Mouse (Mus musculus) adrenal gland, adult 10 weeks (tissue): ENCODE results near the gene Lrch2. TPM values are rescaled to one million over a fixed set of nuclear protein-coding genes. Genes with fewer than 3 reads are reported as not detected.

Source experiments
- polyA plus RNA-seq: library from polyadenylated mRNA; stranded (reverse); fragments of 350-450 nt; fragmentation: Illumina TruSeq; extraction: RNeasy Lipid Tissue Mini Kit (QIAGEN cat#74804); gene quantifications from one replicate; pipeline ENCODE4 v1.2.3, GENCODE M21; 2014; ENCODE audit warnings: low read depth, low replicate concordance

Gene Lrch2
- 103 TPM for polyA plus RNA-seq

DNA sequence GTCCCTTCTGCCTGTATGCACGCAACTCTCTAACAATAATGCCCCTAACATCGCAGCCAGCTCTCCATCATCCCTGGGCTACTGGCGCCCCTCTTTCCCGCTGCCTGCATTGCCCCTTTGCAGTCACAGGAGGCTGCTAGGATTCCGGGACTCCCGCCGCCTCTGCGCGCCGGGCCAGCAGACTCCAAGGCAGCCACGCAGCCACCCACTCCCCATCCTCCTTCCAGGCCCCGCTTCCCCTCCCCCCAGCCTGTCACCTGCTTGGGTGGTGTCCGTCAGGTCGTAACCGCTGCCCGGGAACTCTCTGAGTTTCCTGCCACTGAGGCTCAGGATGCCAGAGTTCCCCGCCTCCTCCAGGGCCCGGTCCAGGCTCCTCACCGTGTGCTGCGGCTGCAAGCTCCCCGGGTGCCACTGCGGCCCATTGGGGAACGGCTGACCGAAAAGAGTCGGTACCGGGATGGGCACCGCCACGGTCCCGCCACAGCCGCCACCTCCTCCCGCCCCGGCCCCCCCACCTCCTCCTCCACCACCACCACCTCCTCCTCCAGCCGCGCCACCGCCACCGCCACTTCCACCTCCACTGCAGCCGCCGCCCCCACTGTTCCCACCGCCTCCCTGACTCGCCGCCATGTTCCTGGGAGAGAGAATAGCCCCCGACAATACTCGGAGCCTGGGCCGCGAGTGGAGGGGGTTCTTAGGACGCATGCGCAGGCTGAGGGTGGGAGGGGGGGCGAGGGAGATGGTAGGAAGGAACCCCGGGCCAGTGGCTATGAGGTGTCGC, at the start of gene Lrch2:
TSS of gene Lrch2 (minus strand) at position 661 of the 781 bp plus-strand sequence.

DNA sequence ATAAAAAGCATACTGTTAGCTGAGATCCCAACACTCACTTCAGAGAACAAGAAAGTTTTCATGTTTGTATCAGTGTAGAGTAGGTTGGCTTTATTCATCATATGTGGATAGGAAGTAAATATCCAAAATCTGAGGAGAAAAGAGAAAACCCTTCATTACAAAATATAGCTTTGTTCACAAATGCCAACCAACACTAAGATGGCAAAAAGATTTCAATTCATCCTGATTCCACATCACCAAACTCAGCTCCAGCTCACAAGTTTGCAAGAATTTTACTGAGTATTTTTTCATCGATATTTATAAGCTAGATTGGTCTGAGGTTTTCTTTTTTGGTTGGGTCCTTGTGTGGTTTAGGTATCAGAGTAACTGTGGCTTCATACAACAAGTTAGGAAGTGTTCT, 100.3 kb downstream of the Lrch2 start, which contains the start of gene Vmn1r239-ps:
TSS of gene Vmn1r239-ps (minus strand) at position 101 of the 400 bp plus-strand sequence.

DNA sequence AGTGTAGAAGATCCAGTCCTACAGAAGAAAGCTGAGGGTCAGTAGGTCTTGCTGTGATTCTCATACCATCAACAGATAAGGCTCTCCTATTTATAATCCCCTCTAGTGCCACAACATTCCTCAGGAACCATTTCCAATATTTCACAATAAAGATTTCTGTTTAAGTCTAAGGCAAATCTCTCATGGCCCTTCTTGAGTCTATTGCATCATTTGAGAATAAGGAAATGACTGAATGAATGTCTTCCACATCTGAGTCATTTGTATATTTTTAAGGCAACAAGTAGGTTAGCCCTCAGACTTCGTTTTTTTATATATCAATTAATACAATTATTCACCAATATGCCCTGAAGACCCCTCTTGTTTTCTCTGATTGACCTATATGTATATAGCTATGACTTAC, 124.8 kb downstream of the Lrch2 start, which contains the start of gene Il13ra2:
TSS of gene Il13ra2 (minus strand) at position 64 of the 400 bp plus-strand sequence.

Other genes starting within 250 kb of the Lrch2 start
- 0.52 TPM for gene Il13ra2, start 124.9 kb downstream of the Lrch2 start, polyA plus RNA-seq
- gene Vmn1r239-ps, start 100.4 kb downstream of the Lrch2 start, polyA plus RNA-seq, result not detected
- not detected for gene Gm15128, start 211.9 kb upstream of the Lrch2 start, polyA plus RNA-seq